Mouse (Mus musculus): ENCODE data around the gene Pbx1. TPM values are rescaled to one million over a fixed set of nuclear protein-coding genes. Genes with fewer than 3 reads are reported as not detected.

Gene Pbx1
- polyA plus RNA-seq, 1 experiment = 0.08 TPM

DNA sequence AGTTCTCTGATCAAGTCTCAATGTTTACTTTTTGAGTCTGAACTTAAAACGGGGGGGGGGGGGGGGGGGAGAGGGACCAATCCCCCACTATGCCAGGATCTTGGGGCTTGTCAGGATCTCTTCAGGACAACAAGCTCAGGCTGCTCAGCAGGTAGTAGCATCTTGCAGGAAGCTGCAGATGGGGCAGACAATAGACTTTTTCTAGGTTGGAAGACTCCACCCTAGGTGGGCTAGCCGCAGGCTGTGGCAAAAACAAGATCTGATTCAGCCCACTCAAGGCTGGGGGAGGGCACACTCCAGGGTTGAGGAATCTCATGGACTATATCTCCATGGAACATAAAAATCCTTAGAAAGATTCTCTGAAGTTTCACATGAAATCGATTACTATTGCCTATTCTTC, 330.6 kb downstream of the Pbx1 start:
- TF ChIP-seq GATA1 (IDR thresholded peaks at IDR 0.05; ENCODE audit: low read length) (no peak), TAL1 (IDR thresholded peaks at IDR 0.05; ENCODE audit: low read length) (no peak)
- no peak overlapping the region for H3K4me3 ChIP-seq (replicated peaks)
- no peaks in the 10 kb centered on the region for H3K36me3 ChIP-seq (ENCODE audit: control insufficient read depth)
- H3K4me1 ChIP-seq (ENCODE audit: control insufficient read depth) = no peaks in the 10 kb centered on the region
- no peaks in the 10 kb centered on the region; the same call in 1 of the 2 replicates for H3K9me3 ChIP-seq (ENCODE audit: control insufficient read depth, low read length)
- H3K27me3 ChIP-seq (ENCODE audit: control insufficient read depth) = no peaks in the 10 kb centered on the region

DNA sequence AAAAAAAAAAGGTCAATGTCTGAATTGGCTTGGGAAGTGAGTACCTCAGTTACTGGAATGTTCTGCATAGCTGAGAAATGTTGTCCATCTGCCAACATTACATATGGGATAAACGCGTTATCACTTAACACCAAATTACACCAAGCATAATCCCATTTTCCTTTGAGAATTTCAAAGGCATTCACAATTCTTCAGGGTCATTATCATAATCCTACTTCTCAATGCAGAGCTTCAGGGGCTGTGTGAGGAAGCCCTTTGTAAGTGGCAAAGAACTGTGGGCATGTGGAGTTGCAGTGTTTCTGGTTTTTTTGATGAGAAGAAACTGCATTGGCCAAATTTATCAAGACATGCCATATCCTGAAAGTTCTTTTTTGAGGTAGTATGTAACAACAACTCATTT, 333.3 kb downstream of the Pbx1 start:
- TF ChIP-seq GATA1 (IDR thresholded peaks at IDR 0.05; ENCODE audit: low read length) = no peak
- no peak for TF ChIP-seq TAL1 (IDR thresholded peaks at IDR 0.05; ENCODE audit: low read length)

GRCm38 (mm10) chr1:168094671-168095070, 337.4 kb downstream of the Pbx1 start:
- no peaks in the 10 kb centered on the region for H3K4me1 ChIP-seq (ENCODE audit: control insufficient read depth)
- H3K27me3 ChIP-seq (ENCODE audit: control insufficient read depth) = no peaks in the 10 kb centered on the region
- H3K9me3 ChIP-seq (ENCODE audit: control insufficient read depth, low read length) = no peaks in the 10 kb centered on the region
- no peak overlapping the region for H3K4me3 ChIP-seq (replicated peaks)
- no peaks in the 10 kb centered on the region for H3K36me3 ChIP-seq (ENCODE audit: control insufficient read depth)
- TF ChIP-seq GATA1 (IDR thresholded peaks at IDR 0.05; ENCODE audit: low read length) (no peak), TAL1 (IDR thresholded peaks at IDR 0.05; ENCODE audit: low read length) (no peak)

More for the DNA sequence above, 333.3 kb downstream of the Pbx1 start:
- no peak overlapping the region for H3K4me3 ChIP-seq (replicated peaks)
- no peaks in the 10 kb centered on the region for H3K4me1 ChIP-seq (ENCODE audit: control insufficient read depth)
- H3K9me3 ChIP-seq (ENCODE audit: control insufficient read depth, low read length) = no peaks in the 10 kb centered on the region; the same call in 1 of the 2 replicates
- H3K36me3 ChIP-seq (ENCODE audit: control insufficient read depth) = no peaks in the 10 kb centered on the region
- H3K27me3 ChIP-seq (ENCODE audit: control insufficient read depth) = no peaks in the 10 kb centered on the region

DNA sequence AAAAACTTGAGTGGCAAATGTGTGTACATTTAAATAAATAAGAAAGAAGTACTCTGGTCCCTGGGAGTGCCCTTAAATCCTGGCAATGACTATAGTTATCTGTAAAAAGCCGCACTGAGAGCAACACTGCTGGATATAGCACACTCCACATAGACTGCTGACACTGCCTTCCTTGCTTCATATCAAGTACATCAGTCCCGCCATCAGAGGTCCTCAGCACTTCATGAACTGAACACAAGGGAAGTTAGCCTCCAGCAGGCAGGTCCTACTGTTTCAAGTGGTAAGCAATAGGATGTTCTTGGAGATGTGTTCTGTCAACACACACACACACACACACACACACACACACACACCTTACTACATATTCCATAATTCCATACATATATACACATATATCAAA, 339.0 kb downstream of the Pbx1 start:
- H3K9me3 ChIP-seq (ENCODE audit: control insufficient read depth, low read length) = no peaks in the 10 kb centered on the region
- H3K4me1 ChIP-seq (ENCODE audit: control insufficient read depth) = no peaks in the 10 kb centered on the region
- H3K27me3 ChIP-seq (ENCODE audit: control insufficient read depth) = no peaks in the 10 kb centered on the region
- H3K36me3 ChIP-seq (ENCODE audit: control insufficient read depth) = no peaks in the 10 kb centered on the region
- H3K4me3 ChIP-seq (replicated peaks) = no peak overlapping the region
- TF ChIP-seq TAL1 (IDR thresholded peaks at IDR 0.05; ENCODE audit: low read length) = no peak
- TF ChIP-seq GATA1 (IDR thresholded peaks at IDR 0.05; ENCODE audit: low read length) = no peak

DNA sequence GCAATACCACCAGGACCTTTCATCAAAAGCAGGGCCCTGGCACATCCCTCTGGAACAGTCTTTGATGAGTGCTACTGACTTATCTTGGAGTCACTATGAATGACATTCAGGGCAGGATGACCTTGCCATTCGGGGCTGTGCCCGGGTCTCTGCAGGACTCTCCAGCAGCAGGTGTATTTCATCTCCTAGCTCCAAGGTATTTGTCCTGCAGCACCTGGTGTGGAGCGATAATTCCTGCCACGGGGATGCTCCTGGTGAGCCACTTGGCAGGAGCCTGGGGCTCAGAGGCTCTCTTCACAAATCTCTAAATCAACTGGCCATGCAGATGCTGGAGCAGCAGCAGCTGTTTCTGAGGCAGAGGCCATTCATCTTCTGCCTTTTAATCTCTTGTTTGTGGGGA, 340.4 kb downstream of the Pbx1 start:
- no peak overlapping the region for H3K4me3 ChIP-seq (replicated peaks)
- TF ChIP-seq TAL1 (IDR thresholded peaks at IDR 0.05; ENCODE audit: low read length) (no peak), GATA1 (IDR thresholded peaks at IDR 0.05; ENCODE audit: low read length) (no peak)
- no peaks in the 10 kb centered on the region for H3K9me3 ChIP-seq (ENCODE audit: control insufficient read depth, low read length)
- H3K4me1 ChIP-seq (ENCODE audit: control insufficient read depth) = no peaks in the 10 kb centered on the region
- no peaks in the 10 kb centered on the region for H3K27me3 ChIP-seq (ENCODE audit: control insufficient read depth)
- H3K36me3 ChIP-seq (ENCODE audit: control insufficient read depth) = no peaks in the 10 kb centered on the region

GRCm38 (mm10) chr1:168088680-168089079, 343.4 kb downstream of the Pbx1 start:
- Histone ChIP-seq H3K27me3 (ENCODE audit: control insufficient read depth) (no peaks in the 10 kb centered on the region), H3K4me1 (ENCODE audit: control insufficient read depth) (no peaks in the 10 kb centered on the region), H3K9me3 (ENCODE audit: control insufficient read depth, low read length) (no peaks in the 10 kb centered on the region), H3K36me3 (ENCODE audit: control insufficient read depth) (no peaks in the 10 kb centered on the region), H3K4me3 (replicated peaks) (no peak overlapping the region)
- TF ChIP-seq TAL1 (IDR thresholded peaks at IDR 0.05; ENCODE audit: low read length) = no peak
- no peak for TF ChIP-seq GATA1 (IDR thresholded peaks at IDR 0.05; ENCODE audit: low read length)

DNA sequence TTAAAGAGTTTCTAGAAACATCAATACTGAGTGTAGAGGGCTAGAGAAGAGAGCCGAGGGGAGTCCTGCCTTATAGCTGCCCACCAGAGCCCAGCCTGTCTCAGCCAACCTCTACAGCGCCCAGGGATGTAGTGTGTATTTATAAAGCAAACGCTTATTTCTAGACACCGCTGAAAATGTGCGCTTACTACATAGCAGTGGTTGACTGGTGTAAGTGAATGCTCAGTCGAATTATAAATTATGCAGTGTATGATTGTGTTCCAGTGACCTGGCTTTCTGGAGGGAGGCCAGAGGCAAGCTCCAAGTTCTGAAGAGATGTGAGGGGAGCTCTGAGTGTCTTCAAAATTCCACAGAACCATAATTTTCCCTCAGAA, 352.7 kb downstream of the Pbx1 start:
- TF ChIP-seq GATA1 (IDR thresholded peaks at IDR 0.05; ENCODE audit: low read length) = no peak
- TF ChIP-seq TAL1 (IDR thresholded peaks at IDR 0.05; ENCODE audit: low read length) = no peak
- Histone ChIP-seq H3K27me3 (ENCODE audit: control insufficient read depth) (no peaks in the 10 kb centered on the region), H3K4me3 (replicated peaks) (no peak overlapping the region), H3K9me3 (ENCODE audit: control insufficient read depth, low read length) (no peaks in the 10 kb centered on the region; the same call in 1 of the 2 replicates), H3K4me1 (ENCODE audit: control insufficient read depth) (no peaks in the 10 kb centered on the region), H3K36me3 (ENCODE audit: control insufficient read depth) (no peaks in the 10 kb centered on the region)

DNA sequence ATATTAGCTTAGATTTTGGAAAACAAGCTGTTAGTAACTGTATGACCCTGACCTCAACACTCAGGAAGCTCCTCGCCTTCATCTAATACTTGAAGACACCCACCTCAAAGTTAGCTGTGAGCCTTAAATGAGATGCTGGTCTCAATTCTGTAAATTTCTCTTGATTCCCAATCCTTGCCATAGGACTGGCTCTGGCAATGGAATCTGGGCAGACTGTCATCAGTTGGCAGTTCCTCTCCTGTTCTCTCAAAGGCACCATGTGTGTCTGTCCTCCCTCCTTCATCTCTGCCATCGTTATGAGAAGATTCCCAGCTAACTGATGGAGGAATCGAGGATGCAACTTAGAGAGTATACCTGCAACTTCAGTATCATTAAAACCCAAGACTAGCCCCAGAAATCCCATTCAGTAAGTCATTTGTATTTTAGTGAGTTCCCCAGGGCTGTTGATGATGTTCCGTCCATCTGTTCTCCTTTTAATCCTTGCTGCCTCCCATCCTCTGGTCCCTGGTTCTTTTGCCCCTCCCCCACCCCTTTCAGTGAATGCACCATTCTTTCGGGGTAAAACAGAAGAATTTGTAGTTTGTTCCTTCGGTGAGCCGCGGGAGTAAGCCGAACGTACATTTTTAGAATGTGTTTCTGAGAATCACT, 353.2 kb downstream of the Pbx1 start:
- H3K4me1 ChIP-seq (ENCODE audit: control insufficient read depth) = no peaks in the 10 kb centered on the region
- H3K36me3 ChIP-seq (ENCODE audit: control insufficient read depth) = no peaks in the 10 kb centered on the region
- no peaks in the 10 kb centered on the region for H3K27me3 ChIP-seq (ENCODE audit: control insufficient read depth)
- no peak for TF ChIP-seq TAL1 (IDR thresholded peaks at IDR 0.05; ENCODE audit: low read length)
- no peak for TF ChIP-seq GATA1 (IDR thresholded peaks at IDR 0.05; ENCODE audit: low read length)
- no peaks in the 10 kb centered on the region; the same call in 1 of the 2 replicates for H3K9me3 ChIP-seq (ENCODE audit: control insufficient read depth, low read length)
- H3K4me3 ChIP-seq (replicated peaks) = no peak overlapping the region

DNA sequence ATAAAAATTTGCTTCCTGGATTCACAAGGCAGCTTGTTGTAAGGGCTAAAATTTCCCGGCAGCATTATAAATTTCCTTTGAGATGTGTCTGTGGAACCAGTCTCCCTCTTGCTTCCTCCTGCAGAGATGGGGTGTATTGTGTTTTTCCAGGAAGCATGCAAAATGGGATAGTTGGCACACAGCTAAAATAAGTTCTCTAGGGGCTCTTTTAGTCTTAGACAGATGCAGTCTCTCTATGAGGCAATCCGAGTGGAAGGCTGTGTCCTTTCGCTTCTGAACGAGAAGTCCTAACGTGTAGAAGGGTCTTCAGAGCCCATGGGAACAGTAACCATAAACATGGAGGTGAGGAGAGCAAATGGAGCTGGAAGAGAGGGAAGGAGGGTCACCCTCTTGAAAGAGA, 360.1 kb downstream of the Pbx1 start:
- H3K4me1 ChIP-seq (ENCODE audit: control insufficient read depth) = no peaks in the 10 kb centered on the region
- no peaks in the 10 kb centered on the region for H3K36me3 ChIP-seq (ENCODE audit: control insufficient read depth)
- no peak overlapping the region for H3K4me3 ChIP-seq (replicated peaks)
- H3K9me3 ChIP-seq (ENCODE audit: control insufficient read depth, low read length) = no peaks in the 10 kb centered on the region; the same call in 1 of the 2 replicates
- H3K27me3 ChIP-seq (ENCODE audit: control insufficient read depth) = no peaks in the 10 kb centered on the region
- TF ChIP-seq TAL1 (IDR thresholded peaks at IDR 0.05; ENCODE audit: low read length) = no peak
- TF ChIP-seq GATA1 (IDR thresholded peaks at IDR 0.05; ENCODE audit: low read length) = no peak
